Mouse (Mus musculus) left cerebral cortex, postnatal 36 days (tissue): ENCODE results near the gene Spryd7. TPM values are rescaled to one million over a fixed set of nuclear protein-coding genes. Genes with fewer than 3 reads are reported as not detected.
"Not testable (repeated sequence)": the region's sequence is repeated elsewhere in the genome, so short reads cannot be mapped to it uniquely, and the experiment has no call there.

Experiments used
- DNase-seq, 2 experiments: peaks; one replicate each; pipeline ENCODE4 v3.0.0; 2021 to 2022; ENCODE audit warnings: low spot score in 2 of 2, mixed read lengths in 1 of 2
- intact Hi-C: fragments of 180-260 bp; cut with DNase I; formaldehyde crosslinking; loops from one replicate; pipeline ENCODE4 v1.15.1; 2025
- total RNA-seq, 2 experiments: library from RNA; stranded (reverse); gene quantifications; 2 replicates each; pipeline ENCODE4 v1.2.3; 2021

Spryd7 gene
- 10 to 100 TPM; 45.8 to 48.7 TPM for total RNA-seq

GRCm38 (mm10) chr14:61556289-61557147 is at the start of gene Spryd7:
Gene Spryd7 (minus strand): TSS chr14:61556886.
- intact Hi-C loops: loop anchor here (5.0 kb wide), 1 partner anchor 126 kb away; no protein-coding TSS in a partner anchor
- peak; percentile 96 to 97 for DNase-seq

GRCm38 (mm10) chr14:61606088-61606487 is 49.4 kb upstream of the Spryd7 start:
- intact Hi-C loops, DNase-seq: not testable (repeated sequence)

GRCm38 (mm10) chr14:61604081-61604480 is 47.4 kb upstream of the Spryd7 start:
- intact Hi-C loops: no loop called here
- DNase-seq: no peak

GRCm38 (mm10) chr14:61603069-61603755 is 46.5 kb upstream of the Spryd7 start:
- intact Hi-C loops: no loop called here
- DNase-seq: no peak

- DNase-seq: no peak
Measured at GRCm38 (mm10) chr14:61601348-61601747, 44.7 kb upstream of the Spryd7 start.

DNA sequence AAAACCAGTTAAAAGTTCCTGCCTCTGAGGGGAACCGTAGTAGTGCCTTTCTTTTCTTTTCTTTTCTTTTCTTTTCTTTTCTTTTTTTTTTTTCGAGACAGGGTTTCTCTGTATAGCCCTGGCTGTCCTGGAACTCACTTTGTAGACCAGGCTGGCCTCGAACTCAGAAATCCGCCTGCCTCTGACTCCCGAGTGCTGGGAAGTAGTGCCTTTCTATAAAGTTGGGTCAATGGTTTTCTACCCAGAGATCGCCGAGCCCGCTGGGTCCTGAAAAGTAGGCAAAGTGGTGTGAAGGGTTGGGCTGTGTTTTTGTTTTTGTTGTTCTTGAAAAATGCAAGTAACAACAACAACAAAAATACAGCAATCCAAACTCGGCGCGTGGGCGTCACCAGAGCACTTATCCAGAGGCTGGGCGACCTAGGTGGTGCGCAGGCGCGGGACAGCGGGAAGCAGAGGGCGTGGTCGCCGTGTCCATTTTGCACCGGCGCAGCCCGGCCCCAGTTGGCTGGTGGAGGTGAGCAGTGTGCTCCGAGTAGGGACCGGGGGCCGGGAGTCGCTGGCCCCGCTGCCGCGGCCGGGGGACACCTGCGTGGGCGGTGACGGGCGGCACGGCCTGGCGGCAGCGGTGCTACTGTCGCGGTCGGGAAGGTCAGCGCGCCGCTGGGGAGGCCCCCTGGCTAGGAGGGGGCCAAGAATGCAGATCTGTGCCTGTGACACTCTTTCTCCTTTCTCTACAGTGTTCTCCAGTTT is 42.5 kb upstream of the Spryd7 start:
- intact Hi-C loops: loop anchor here (10.0 kb wide), 1 partner anchor 446 kb away; no protein-coding TSS in a partner anchor
- DNase-seq: peak; percentile 89 to 90

More at GRCm38 (mm10) chr14:61601348-61601747, 44.7 kb upstream of the Spryd7 start:
- intact Hi-C loops: no loop called here

GRCm38 (mm10) chr14:61597968-61598367 is 41.3 kb upstream of the Spryd7 start, which contains the start of gene Trim13:
Gene Trim13 (plus strand): TSS chr14:61598247.
- intact Hi-C loops: loop anchor here (10.0 kb wide), 1 partner anchor 447 kb away; no protein-coding TSS in a partner anchor
- DNase-seq: no peak

GRCm38 (mm10) chr14:61596719-61597426 is 40.2 kb upstream of the Spryd7 start:
- DNase-seq: no peak
- intact Hi-C loops: loop anchor here (10.0 kb wide), 1 partner anchor 448 kb away; no protein-coding TSS in a partner anchor

- DNase-seq: no peak
- intact Hi-C loops: loop anchor here (10.0 kb wide), 1 partner anchor 455 kb away; no protein-coding TSS in a partner anchor
Measured at GRCm38 (mm10) chr14:61589288-61590065, 32.8 kb upstream of the Spryd7 start.

DNA sequence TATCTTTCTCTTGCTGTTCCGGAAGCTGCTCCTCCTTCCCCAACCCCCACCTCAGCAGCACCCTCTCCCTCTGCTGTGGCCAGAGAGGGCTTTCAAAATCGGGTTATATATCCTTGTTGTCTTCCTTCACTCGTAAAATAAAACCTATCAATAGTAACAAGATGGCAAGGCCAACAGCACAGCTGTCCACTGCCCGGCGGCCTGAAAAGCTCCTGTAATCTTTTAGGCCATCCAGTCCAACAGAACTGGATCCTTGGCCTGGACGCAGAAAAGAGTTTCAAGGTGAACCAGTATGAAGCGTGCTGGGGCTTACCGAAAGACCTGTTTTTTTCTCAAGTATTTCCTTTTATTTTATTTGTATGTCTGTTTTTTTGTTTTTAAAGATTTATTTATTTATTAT is 19.3 kb upstream of the Spryd7 start:
- intact Hi-C loops: loop anchor here (2.0 to 10.0 kb wide), 2 partner anchors 17 to 759 kb away; no protein-coding TSS in a partner anchor
- DNase-seq: no peak

DNA sequence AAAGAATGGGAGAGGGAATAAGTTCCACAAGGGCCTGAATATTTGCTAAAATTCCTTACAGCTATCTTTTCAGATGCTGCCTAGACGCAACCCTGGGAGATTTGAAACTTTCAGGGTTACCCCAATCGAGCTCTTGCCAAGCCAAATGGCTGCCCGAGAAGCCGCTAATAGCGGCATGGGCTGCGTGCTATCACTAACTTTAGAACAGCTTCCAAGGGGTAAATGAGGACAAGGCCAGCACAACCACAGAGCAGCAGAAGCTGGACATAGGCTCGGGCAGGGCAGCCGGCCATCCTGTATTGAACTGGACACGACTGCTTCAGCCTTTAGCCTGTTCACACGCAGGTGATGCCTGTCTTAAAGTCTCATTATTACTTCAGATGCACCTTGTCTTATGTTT is 18.4 kb upstream of the Spryd7 start:
- intact Hi-C loops: loop anchor here (2.0 to 10.0 kb wide), 2 partner anchors 18 to 760 kb away; no protein-coding TSS in a partner anchor
- no peak for DNase-seq

GRCm38 (mm10) chr14:61572131-61572530 is 15.4 kb upstream of the Spryd7 start:
- intact Hi-C loops: loop anchor here (10.0 kb wide), 1 partner anchor 763 kb away; no protein-coding TSS in a partner anchor
- no peak for DNase-seq

- intact Hi-C loops: loop anchor here (2.0 to 10.0 kb wide), 3 partner anchors 681 to 885 kb away; partner anchors contain the start of gene Gucy1b2
- DNase-seq: peak; percentile 80 to 83
Measured at GRCm38 (mm10) chr14:61571366-61571765, 14.7 kb upstream of the Spryd7 start.

DNA sequence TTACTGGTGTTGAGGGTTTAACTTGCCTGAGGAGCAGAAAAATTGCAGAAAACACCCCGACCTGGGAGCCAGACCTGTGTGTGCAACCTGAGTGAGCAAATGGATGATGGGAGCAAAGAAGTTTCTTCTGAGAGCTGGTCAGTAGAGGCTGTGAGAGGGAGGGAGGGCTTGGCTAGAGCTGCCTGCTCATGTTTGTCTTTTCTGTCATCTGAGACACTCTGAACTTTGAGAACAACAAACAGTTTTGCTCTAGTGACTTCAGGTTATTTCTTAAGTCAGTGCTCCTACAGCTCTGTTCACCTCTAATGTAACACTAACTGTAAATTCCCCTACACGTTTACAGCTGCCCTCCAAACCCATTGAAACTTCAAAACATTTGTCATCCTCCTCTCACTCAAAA is 12.7 kb upstream of the Spryd7 start:
- intact Hi-C loops: no loop called here
- DNase-seq: no peak

DNA sequence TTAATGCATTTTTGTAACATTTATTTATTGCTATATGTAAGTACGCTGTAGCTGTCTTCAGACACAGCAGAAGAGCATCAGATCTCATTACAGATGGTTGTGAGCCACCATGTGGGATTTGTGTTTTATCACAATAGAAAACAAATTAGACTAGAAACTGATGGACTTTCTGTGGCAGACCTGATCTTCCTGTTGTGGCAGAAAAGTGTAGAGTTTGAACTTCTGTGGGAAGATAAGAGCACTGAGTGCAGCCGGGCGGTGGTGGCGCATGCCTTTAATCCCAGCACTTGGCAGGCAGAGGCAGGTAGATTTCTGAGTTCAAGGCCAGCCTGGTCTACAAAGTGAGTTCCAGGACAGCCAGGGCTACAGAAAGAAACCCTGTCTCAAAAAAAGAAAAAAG is 9.5 kb upstream of the Spryd7 start:
- DNase-seq, intact Hi-C loops: not testable (repeated sequence)

DNA sequence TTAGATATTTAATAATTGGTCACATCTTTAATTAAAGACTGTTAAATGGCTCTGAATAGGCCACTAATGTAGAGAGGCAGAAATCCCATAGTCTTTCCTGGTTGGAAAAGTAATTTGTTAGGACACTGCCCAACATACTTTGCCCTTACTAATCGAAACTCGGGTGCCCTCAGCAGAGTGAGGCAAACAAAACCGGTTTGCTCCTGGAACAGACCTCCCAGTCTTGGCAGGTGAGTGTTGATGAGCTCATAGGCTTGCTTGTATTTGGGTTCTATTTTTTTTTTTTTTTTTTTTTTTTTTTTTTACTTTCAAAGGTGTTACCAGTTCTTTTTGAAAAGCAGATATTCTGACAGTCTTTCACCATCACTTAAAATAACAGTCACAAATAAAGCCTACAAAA is 3.2 kb upstream of the Spryd7 start:
- intact Hi-C loops: loop anchor here (5.0 kb wide), 1 partner anchor 122 kb away; no protein-coding TSS in a partner anchor
- DNase-seq: no peak

GRCm38 (mm10) chr14:61558901-61559300 is 2.2 kb upstream of the Spryd7 start:
- intact Hi-C loops: loop anchor here (5.0 kb wide), 1 partner anchor 123 kb away; no protein-coding TSS in a partner anchor
- DNase-seq: no peak

- no peak for DNase-seq
- intact Hi-C loops: loop anchor here (5.0 kb wide), 1 partner anchor 126 kb away; no protein-coding TSS in a partner anchor
Measured at GRCm38 (mm10) chr14:61555931-61556288, 776 bp downstream of the Spryd7 start.
